Mouse (Mus musculus) lung, embryonic 14.5 days (tissue): Measurements from ENCODE around the gene Slc38a3. TPM values are rescaled to one million over a fixed set of nuclear protein-coding genes. Genes with fewer than 3 reads are reported as not detected.

Experiments
- ATAC-seq: fragments of 200-750 bp; cut with Nextera tagmentation; 2 replicates; pipeline ENCODE4 v1.8.0; 2017; ENCODE audit warnings: mild to moderate bottlenecking, moderate TSS enrichment, moderate library complexity; ENCODE audit not compliant: insufficient read depth
- DNase-seq: peaks from one replicate; pipeline ENCODE4 v3.0.0-alpha.2; 2015
- H3K27ac ChIP-seq: fragments of 300-500 bp; sonication (generic); 2 replicates; pipeline ENCODE4 v1.5.1; 2014; ENCODE audit warnings: low read depth, mild to moderate bottlenecking, moderate library complexity
- H3K27me3 ChIP-seq: fragments of 300-500 bp; sonication (generic); 2 replicates; pipeline ENCODE4 v1.6.1; 2014; ENCODE audit warnings: low read length, control low read depth; ENCODE audit not compliant: insufficient read depth
- H3K36me3 ChIP-seq: fragments of 300-500 bp; sonication (generic); 2 replicates; pipeline ENCODE4 v1.6.1; 2014; ENCODE audit warnings: control low read depth; ENCODE audit not compliant: insufficient read depth
- H3K4me1 ChIP-seq: fragments of 300-500 bp; sonication (generic); 2 replicates; pipeline ENCODE4 v1.6.1; 2014; ENCODE audit warnings: antibody characterized with exemption, control low read depth; ENCODE audit not compliant: insufficient read depth
- H3K4me2 ChIP-seq: fragments of 300-500 bp; sonication (generic); 2 replicates; pipeline ENCODE4 v1.6.1; 2014; ENCODE audit warnings: mild to moderate bottlenecking
- H3K4me3 ChIP-seq: fragments of 300-500 bp; sonication (generic); 2 replicates; pipeline ENCODE4 v1.5.1; 2014; ENCODE audit warnings: low read depth, low read length
- H3K9ac ChIP-seq: fragments of 300-500 bp; sonication (generic); 2 replicates; pipeline ENCODE4 v1.6.1; 2014
- H3K9me3 ChIP-seq: fragments of 300-500 bp; sonication (generic); 2 replicates; pipeline ENCODE4 v1.6.1; 2016; ENCODE audit warnings: low read depth, low read length, control low read depth
- CTCF ChIP-seq: IDR thresholded peaks from 2 replicates; pipeline ENCODE4 v1.5.1; 2016; ENCODE audit warnings: antibody characterized with exemption, low read depth
- WGBS: fragments of 180-500 bp; shearing (Covaris S2); extraction: QIAGEN DNeasy Blood & Tissue Kit; methylation state at CpG from one replicate; pipeline ENCODE4 v1.1.7; 2014; 5-methylcytosine and 5-hydroxymethylcytosine counted together
- polyA plus RNA-seq: library from polyadenylated mRNA; unstranded; fragments of >200 nt; fragmentation: Nextera tagmentation; extraction: Ambion mirVana; gene quantifications from 2 replicates; pipeline ENCODE4 v1.2.1, GENCODE M21; 2014

Slc38a3 gene
- polyA plus RNA-seq, 1 experiment from 2014 or later = 3.6 TPM

GRCm38 (mm10) chr9:107611456-107612190, 57.7 kb downstream of the Slc38a3 start:
- Histone ChIP-seq H3K36me3 (peaks cover 32% of the 10 kb centered on the region), H3K9ac (peak overlapping the region; percentile 66), H3K27me3 (no peaks in the 10 kb centered on the region), H3K9me3 (no peaks in the 10 kb centered on the region), H3K27ac (peak overlapping the region; percentile 96), H3K4me2 (peak overlapping the region; percentile 79), H3K4me1 (peaks cover 33% of the 10 kb centered on the region), H3K4me3 (peak overlapping the region; percentile 34; the same call in 1 of the 2 replicates)
- DNase-seq = no peak
- WGBS = 67% methylated on average over 6 of the region's 6 CpGs
- ATAC-seq = no peak
- no peak for TF ChIP-seq CTCF

GRCm38 (mm10) chr9:107609433-107609830, 59.9 kb downstream of the Slc38a3 start:
- no peak for TF ChIP-seq CTCF
- Histone ChIP-seq H3K9ac (no peak overlapping the region), H3K4me1 (peaks cover 39% of the 10 kb centered on the region), H3K9me3 (no peaks in the 10 kb centered on the region), H3K4me2 (no peak overlapping the region), H3K4me3 (no peak overlapping the region), H3K27me3 (no peaks in the 10 kb centered on the region), H3K27ac (no peak overlapping the region), H3K36me3 (peaks cover 10% of the 10 kb centered on the region)
- 69% methylated on average over 4 of the region's 4 CpGs for WGBS
- DNase-seq (no peak), ATAC-seq (no peak)

- no peak for TF ChIP-seq CTCF
- Histone ChIP-seq H3K9ac (no peak within 1 kb of the TSS; the same call in 1 of the 2 replicates), H3K27ac (peak within 1 kb of the TSS; percentile 54; the same call in 1 of the 2 replicates), H3K36me3 (peaks cover 4% of the 10 kb centered on the region; the same call in 1 of the 2 replicates), H3K9me3 (no peaks in the 10 kb centered on the region), H3K4me2 (peak within 1 kb of the TSS; percentile 47), H3K27me3 (no peaks in the 10 kb centered on the region), H3K4me1 (peaks cover 39% of the 10 kb centered on the region), H3K4me3 (no peak within 1 kb of the TSS)
- WGBS = 40% methylated on average over 12 of the region's 12 CpGs
- no peak for ATAC-seq
- DNase-seq = peak; percentile 45
Measured at GRCm38 (mm10) chr9:107608741-107609432, 60.4 kb downstream of the Slc38a3 start, which contains the start of gene Sema3b. TSS of gene Sema3b (minus strand) at chr9:107609229.

- peak overlapping the region; percentile 47; the same call in 1 of the 2 replicates for H3K4me2 ChIP-seq
Measured at GRCm38 (mm10) chr9:107607653-107608245, 61.6 kb downstream of the Slc38a3 start.

GRCm38 (mm10) chr9:107607036-107607435, 62.3 kb downstream of the Slc38a3 start:
- Histone ChIP-seq H3K9ac (peak overlapping the region; percentile 29; the same call in 1 of the 2 replicates), H3K36me3 (no peaks in the 10 kb centered on the region), H3K27ac (peak overlapping the region; percentile 54; the same call in 1 of the 2 replicates), H3K9me3 (no peaks in the 10 kb centered on the region), H3K4me1 (peaks cover 35% of the 10 kb centered on the region), H3K27me3 (no peaks in the 10 kb centered on the region), H3K4me2 (peak overlapping the region; percentile 47), H3K4me3 (peak overlapping the region; percentile 12; the same call in 1 of the 2 replicates)
- DNase-seq (no peak), ATAC-seq (no peak)
- WGBS = 53% methylated on average over 2 of the region's 2 CpGs
- no peak for TF ChIP-seq CTCF

More at GRCm38 (mm10) chr9:107607653-107608245, 61.6 kb downstream of the Slc38a3 start:
- Histone ChIP-seq H3K4me3 (no peak overlapping the region), H3K9me3 (no peaks in the 10 kb centered on the region), H3K4me1 (peaks cover 39% of the 10 kb centered on the region), H3K9ac (peak overlapping the region; percentile 30; the same call in 1 of the 2 replicates), H3K36me3 (no peaks in the 10 kb centered on the region), H3K27ac (peak overlapping the region; percentile 54; the same call in 1 of the 2 replicates), H3K27me3 (no peaks in the 10 kb centered on the region)
- ATAC-seq = no peak
- 23% methylated on average over 9 of the region's 9 CpGs for WGBS
- TF ChIP-seq CTCF = no peak
- no peak for DNase-seq

GRCm38 (mm10) chr9:107606591-107606990, 62.7 kb downstream of the Slc38a3 start:
- no peak for TF ChIP-seq CTCF

More at GRCm38 (mm10) chr9:107606591-107606990, 62.7 kb downstream of the Slc38a3 start:
- peak overlapping the region; percentile 50; the same call in 1 of the 2 replicates for H3K27ac ChIP-seq
- H3K36me3 ChIP-seq = no peaks in the 10 kb centered on the region
- H3K9ac ChIP-seq = peak overlapping the region; percentile 29; the same call in 1 of the 2 replicates
- ATAC-seq (no peak), DNase-seq (no peak)
- H3K4me1 ChIP-seq = peaks cover 31% of the 10 kb centered on the region
- H3K4me2 ChIP-seq = peak overlapping the region; percentile 47
- WGBS = 12% methylated on average over 9 of the region's 9 CpGs
- H3K9me3 ChIP-seq = no peaks in the 10 kb centered on the region
- peak overlapping the region; percentile 12; the same call in 1 of the 2 replicates for H3K4me3 ChIP-seq
- H3K27me3 ChIP-seq = no peaks in the 10 kb centered on the region
